Mouse (Mus musculus): ENCODE data around the gene Metrnl.

GRCm38 (mm10) chr11:121740906-121741305, 39.6 kb downstream of the Metrnl start:
- TF ChIP-seq CTCF (IDR thresholded peaks at IDR 0.05) (no peak), POLR2A (IDR thresholded peaks at IDR 0.05; ENCODE audit: insufficient read depth, low read depth, low read length) (no peak), EP300 (IDR thresholded peaks at IDR 0.05; ENCODE audit: insufficient read depth, low read depth, low read length) (no peak)
